Mouse (Mus musculus) brain, adult 2 months (tissue): ENCODE data around the gene Grid2.

Source experiments
- DNase-seq: peaks from one replicate; pipeline ENCODE4 v3.0.0; 2011; ENCODE audit warnings: low read depth, low spot score

Gene Grid2

DNA sequence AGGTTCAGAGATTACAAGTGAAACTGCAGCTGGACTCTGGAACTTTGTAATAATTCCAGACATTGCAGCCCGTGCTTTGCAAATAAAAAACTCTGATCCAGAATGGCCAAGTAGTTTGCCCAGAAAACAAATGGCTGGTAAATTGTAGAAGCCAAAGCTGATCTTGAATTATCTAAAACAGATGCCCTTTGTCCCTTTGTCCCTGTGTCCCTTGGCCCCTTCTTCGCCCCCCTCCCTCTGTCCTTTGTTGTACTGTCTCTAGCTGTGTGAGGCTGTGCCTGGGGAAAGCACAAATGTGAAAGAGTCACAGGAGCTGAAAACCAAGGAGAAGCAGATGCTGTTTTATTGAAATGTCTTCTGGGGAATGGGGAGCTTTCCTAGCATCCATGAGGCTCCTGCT is 1341.2 kb downstream of the Grid2 start:
- DNase-seq, result peak; percentile 70

DNA sequence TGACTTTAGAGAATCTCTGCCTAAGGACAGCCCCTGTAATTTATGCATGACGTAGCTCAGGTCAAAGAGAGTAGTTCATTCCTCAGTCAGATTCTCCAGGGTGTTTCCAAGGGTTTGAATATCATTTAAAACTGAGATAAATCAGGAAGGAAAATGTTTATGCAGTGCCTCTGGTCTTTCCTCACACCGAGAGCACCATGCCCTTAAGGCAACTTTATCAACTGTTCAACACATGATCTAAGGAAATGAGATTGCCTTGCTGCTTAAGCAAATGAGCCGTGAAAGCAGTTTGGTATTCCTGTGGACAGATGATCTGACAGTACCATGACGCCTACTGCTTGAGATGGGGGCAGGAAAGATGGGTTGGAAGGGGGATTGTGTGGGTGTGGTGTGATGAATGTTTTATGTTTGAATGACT is 1342.5 kb downstream of the Grid2 start:
- peak; percentile 69 for DNase-seq

DNA sequence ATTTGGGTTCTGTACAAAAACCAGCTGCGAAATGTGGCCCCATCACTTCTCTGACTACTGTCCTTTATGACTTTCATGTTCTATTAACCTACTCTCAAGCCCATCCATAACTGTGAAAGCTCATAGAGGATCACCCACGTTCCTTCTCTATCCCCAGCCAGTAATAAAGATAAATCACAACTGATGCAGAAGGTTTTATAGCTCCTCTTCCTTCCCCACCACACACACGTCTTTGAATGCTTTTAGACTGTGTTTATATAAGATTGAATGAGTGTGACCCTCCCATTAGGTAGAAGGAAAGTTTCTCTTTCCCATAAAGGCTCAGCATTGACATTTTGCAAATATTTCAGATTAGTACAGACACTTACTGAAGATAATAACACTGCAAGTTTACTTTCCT is 1350.1 kb downstream of the Grid2 start:
- no peak for DNase-seq

DNA sequence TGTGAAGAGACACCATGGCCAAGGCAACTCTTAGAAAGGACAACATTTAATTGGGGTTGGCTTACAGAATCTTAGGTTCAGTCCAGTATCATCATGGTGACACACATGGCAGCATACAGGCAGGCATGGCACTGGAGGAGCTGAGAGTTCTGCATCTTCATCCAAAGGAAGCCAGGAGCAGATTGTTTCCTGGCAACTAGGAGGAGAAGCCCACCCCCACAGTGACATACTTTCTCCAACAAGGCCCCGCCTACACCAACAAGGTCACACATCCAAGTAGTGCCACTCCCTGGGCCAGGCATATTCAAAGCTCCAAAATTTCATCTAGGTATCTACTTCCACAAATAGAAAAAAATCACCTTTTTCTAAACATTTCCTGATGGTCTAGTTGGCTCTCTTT is 1351.4 kb downstream of the Grid2 start:
- DNase-seq, result peak; percentile 20

DNA sequence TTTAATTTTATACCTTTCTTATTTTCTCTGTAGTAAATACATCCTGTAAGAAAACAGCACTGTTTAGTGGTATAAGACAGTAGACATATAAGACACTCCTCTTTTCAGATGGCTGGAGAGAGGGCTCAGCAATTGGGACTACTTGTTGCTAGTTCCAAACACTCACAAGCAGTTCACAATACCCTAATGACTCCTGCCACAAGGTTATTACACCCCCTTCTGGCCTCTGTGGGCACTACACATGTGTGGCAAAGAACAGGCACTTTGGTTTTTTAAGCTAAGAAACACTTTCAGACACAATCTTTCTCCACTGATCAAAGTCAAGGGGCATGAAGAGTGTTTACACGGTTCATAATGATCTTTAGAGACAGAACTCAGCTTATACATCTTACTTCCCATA is 1352.3 kb downstream of the Grid2 start:
- DNase-seq, result peak; percentile 57

DNA sequence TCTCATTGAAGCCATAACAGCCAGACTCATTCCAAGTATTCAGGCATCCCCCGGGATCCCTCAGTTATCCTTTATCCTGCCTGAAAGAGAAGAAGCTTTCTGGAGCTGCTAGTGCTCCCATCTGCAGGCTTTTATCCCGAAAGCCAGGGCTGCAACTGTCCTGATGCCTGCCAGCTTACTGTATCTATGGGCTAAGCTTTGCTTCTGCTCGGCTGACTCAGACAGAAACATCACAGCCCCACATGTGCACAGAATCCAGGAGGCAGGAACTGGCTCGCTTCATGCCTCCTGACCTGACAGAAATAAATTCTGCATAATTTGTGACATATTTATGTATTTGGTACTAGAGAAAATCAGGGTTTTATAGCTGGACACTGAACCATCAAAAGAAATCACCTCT is 1361.2 kb downstream of the Grid2 start:
- peak; percentile 38 for DNase-seq

DNA sequence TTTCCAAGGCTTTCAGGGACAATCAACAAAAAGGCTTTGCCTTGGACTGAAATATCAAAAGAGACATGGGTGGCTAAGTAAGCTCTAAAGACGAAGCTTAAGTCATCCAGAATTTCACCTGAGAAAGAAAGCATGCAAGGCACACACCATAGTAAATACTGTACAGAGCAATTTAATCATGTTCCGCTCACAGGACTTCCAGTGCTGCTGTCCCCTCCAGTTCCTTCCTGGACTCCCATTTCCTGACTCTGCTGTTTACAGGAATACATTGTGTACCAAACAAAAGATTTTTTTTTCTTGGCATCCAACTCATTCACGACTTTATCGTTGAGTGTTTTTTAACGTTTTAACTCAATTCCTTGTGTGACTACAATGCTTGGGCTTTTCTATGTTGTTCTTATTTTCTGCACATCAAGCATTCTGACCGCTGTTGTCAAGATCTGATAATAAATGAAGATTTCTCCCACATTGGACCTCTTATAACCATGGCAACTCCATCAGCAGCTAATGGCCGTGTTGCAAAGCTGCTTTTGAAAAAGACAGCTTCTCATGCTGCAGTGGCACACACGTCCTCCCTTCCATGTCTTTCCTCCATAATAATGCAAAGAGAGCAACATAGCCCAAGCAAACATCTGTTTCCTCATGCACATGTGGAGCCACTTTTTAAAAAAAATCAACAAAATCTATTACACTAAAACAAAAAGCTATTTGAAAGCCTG is 1361.9 kb downstream of the Grid2 start:
- no peak for DNase-seq

DNA sequence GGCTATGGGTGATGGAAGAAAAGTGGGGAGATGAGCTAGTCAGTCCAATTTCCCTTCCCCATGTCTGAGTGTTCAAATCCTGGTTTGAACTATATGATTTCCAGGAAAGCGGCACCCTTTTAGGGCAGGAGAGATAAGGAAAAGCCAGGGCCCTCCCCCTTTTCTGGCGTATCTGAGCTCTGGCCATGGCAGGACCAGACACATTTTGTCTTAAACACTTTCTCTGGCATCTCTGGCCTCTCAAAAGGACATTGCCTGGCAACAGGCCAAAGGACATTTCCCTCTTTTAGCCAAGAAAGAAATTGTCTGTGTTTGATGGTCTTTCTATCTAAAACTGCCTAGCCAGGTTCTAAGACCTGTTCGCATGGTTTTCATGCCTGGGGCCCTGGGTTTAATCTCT is 1367.7 kb downstream of the Grid2 start:
- no peak for DNase-seq

DNA sequence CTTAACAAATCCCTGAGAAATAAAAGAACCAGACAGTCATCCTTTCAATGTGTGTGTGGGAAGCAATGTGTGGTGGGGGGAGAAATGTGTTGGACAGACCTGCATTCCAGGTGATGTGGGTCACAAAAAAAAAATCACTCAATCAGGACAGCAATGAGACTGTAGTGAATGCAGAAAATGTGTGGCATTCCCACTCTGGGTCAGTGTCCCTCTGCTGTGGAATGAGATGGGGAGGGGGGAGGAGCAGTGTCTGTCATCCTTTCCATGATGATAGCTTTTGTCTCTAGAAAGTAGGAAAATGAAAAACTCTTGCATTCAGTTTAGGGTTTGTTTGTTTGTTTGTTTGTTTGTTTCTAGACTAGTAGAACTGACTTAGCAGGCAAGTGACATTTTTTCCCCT is 1392.0 kb downstream of the Grid2 start:
- no peak for DNase-seq

DNA sequence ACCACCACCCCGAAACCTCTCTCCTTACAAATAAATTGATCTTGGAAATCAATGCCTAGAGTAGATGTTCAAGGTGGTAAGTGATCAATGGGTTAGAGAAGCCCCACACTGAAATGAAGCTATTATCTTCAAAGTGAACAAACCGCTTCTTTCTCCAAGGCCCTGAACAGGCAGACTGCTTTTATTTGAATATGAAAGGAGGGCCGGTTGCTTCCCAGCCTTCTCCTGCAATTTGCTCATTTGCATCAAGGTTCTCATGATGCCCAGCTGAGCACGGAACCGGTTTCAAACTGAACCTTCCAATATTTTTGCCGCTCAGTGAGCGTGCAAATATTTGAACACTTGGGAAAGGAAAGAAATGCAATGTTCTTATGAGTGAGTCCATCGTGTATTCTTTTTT is 1392.5 kb downstream of the Grid2 start:
- DNase-seq, result no peak

DNA sequence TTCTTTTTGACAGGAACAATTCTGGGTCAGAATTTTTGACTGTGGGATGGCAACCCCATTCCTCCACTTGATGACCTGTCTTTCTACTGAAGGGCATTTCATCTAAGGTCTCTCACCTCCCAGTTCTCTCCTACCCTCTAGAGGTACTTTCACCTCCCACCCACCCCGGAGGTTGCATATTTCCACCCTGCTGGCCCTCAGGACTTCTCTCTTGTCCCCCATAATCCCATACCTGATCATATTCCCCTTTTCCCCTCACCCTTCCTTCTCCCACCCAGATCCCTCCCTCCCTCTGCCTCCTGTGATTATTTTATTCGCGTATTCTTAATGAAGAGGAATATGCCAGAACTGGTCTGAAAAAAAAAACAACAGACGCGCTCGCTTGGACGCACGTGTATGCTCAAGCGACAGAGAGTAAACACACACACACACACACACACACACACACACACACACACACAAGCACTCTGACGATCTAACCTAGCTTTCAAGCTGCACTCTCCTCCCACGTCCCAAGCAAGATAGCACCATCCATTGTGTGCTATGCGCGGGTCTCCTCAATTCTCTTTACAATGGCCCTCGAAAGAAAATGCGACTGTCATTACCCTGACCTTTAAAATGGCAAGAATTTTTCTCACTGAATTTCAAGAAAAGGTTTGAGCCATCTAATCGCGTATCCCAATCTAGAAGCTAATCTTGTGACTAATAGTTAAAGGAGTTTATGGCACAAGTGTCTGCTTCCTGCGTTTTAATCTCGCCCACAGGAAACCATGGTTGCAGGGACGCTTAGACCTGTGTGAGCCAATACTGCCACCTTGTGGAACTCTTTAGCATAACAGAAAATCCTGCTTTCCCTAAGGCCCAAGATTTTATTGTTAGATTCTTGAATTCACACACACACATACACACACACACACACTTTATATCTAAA is 1393.9 kb downstream of the Grid2 start:
- DNase-seq, result peak; percentile 94

DNA sequence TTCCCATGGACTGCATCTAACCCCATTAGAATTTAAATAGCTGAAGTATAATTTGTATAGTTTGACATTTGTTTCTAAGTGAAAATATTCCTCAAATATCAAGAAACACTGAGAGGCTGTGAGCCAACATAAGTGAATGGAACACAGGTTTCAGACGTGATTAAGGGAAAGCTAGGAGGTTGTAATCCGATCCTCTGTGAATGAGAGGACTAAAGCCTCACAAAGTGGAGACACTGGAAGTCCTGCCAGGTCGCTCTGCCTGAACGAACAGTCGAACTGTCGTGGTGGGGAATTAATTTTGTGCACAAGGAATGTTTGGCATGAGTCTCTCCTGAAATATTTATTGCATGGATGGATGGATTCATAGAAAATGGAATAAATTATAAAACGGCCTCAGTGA is 1395.1 kb downstream of the Grid2 start:
- DNase-seq, result no peak

DNA sequence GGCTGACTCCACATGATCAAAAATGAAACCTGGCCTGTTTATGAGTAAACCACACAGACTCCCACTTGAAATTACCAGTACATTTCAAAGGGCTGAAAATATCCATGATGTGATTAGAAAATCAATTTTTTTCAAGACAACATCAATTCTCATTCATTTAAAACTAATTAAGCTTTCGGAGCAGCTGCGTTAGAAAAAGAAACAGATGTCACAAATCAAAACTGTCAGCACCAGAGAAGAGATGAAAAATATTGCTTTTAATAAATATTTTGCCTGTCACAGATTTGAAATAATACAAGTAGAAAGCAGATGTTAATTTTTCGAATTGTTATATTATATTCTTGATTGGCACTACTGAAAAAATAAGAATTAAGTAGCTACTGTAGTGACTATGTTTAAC is 1415.3 kb downstream of the Grid2 start:
- DNase-seq, result no peak

DNA sequence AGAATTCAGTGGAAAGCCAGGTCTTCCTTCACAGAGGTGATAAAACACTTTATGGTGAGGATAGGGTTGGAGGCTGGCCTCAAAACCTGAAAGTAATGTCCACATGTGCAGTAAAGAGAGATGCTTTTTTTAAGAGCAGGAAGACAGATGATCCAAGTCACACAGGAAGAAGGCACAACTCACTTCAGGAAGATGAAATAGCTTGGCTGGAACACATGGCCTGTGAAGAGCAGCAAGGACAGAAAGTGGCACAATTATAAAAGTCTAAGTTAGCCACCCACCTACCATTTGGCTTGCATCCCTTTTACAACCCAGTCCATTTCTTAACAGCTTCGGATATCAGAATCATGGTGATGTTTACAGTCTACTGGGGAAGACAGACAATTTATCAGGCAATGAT is 1423.1 kb downstream of the Grid2 start:
- DNase-seq, result peak; percentile 26

DNA sequence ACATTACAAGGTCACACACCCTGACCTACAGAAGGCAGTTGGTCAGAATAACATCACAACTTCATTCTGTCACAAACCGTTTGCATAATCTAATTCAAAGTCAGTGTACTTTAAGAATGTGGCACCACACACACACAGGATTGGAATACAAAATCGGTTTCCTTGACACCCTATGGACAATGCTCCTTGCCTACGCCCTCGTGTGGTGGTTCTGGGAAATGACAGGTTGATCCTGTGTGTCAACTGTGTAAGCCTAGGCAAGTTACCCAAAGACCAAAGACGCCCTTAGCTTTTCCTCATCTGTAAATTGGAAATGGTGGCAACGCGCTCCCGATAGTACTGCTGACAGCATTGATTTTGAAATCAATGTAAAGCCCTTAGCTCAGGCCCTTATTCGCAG is 1428.3 kb downstream of the Grid2 start:
- DNase-seq, result peak; percentile 55

DNA sequence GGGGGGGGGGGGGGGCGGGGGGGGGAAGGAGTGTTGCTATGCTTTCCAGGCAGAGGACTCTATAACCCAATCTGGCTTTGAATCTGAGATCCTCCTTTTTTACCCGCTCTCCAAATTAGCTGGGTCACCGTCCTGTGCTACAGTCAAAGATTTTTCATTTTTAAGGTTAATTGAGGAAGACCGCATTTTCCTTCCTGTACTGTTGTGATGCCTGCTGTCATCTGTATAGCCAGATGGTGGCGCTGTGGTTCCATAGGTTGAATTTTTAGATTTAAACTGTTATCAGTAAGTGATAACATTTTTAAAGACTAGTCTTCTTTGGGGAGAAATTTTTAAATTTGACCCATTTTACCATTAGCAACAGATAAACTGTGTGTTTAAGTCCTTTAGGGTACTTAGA is 1429.3 kb downstream of the Grid2 start:
- peak; percentile 48 for DNase-seq

DNA sequence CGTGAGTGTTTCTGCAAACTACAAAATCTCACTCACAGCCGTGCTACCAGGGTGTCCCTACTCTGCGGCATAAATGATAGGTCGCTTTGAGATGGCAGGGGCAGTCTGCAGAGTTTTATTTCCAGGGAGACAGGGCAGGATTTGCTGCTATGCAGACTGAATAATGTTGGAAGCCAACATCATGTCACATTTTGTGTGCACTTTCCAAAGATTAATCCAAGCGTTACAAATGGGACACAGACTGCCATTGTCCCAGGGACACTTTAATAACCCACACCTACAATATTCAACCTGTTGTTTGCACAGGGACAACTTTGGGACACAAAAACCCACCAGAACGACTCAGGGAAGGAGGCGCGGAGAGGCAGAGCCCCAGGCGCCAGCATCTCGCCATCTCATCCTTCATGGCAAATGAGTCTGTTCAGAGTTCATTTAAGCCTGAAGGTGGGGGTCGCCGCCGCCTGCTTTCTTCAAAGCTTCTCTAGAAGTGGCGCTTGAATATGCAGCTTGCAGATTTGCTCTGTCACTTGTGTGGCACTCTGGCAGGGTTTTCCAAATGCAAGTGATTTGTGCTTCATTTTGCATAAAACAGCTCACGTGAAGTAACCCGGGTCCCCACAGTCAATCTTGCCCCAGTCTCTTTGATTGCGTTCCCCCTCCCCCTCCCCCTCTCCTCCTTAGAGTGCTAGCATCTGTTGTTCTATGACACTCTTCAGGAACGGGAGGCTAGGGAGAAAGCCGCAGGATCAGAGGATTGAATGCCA is 1432.7 kb downstream of the Grid2 start:
- no peak for DNase-seq

DNA sequence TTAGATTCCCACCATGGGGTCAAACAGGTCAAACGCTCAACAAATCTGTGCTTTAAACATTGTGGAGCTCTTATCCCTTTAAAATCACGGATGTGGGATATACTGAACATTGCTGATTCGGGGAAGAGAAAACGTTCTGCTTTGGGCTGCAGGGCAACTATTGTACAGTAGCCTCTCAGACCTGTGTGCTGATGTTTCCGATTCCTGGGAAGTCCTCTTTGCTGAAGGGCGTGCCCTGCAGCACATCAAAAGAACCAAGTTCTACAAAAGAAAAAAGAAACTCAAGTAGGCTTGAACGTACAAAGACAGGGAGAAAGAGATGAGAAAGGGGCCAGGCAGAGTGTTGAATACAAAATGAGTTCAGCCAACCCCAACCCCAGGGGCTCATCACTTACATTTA is 1439.0 kb downstream of the Grid2 start:
- DNase-seq, result no peak

DNA sequence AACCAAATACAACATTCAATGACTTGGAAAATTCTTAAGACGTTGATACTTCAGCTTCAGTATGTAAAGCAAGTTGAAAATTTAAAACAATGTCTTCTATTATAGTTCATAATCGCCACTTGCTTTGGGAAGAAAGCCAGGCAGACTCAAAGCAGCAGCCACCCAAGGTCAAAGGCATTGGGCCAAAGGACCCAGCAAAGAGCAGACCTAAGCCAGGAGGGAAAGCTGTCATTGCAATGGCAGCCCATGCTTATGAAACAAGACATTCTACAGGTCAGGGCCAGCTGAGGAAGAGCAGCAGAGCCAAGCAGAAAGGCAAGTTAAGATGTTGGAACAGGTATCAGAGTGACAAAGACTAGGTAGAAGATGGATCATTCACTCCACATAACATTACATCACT is 1448.0 kb downstream of the Grid2 start:
- no peak for DNase-seq

DNA sequence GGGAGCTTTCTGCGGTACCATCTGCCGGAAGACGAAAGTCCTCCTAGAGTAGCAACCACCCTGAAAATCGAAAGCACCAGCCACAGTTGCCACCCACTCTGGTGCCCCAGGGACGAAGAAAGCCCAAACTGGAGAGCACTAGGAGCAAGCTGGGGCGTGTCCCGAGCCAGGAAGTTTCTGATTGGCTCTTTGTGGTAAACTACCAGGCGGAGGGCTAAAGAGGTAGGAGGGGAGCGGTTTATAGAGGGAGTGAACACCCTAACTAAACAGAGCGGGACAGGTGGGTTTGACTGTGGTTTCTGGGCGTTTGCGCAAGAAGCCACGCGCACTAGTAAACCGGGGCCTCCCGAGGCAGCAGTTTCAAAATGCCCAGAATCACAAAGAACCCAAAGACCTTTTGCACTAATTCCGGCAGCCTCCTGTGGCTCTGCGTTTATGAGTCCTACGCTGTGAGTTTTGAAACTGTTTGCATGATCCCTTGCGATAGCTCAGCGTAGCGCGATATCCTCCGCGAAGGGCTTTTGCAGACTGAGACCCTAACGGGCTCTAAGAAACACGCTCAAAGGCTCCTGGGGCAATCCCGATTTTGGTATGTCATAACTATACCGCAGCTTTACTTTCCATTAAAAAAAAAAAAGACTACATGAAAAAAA is 1472.2 kb downstream of the Grid2 start:
- no peak for DNase-seq

DNA sequence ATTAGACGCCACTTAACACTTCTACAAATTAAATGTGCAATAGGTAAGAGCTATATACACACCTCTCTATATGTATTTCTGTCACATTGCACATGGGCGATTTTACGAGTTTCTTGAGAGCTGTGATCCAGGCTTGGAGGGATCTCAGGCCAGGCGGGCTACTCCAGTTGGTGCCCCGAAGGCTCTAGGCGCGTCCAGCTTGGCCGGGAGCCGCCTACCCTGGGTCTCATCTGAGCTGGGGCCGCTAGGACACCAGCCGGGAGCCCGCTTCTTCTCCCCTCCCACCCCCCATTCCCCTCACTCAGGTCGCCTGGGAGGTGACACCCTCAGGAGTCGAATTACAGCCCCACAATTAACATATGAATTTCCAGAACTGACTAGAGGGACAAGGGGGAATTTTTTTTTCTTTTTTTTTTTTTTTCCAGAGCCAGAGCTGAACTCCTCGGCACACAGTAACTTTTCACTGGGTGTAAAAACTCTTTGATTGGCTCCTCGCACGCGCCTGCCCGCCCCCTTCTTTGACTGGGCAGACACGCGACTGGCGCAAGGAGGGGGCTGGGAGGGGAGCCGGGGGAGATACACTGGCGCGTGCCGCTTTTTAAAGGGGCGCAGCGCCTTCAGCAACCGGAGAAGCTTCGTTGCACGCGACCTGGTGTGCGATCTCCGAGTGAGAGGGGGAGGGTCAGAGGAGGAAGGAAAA is 1473.0 kb downstream of the Grid2 start, which contains the start of gene Atoh1:
Gene Atoh1 (plus strand): TSS at position 627 of the 700 bp plus-strand sequence.
- DNase-seq, result no peak
